Mouse (Mus musculus): ENCODE data around the gene Ccdc146. TPM values are rescaled to one million over a fixed set of nuclear protein-coding genes. Genes with fewer than 3 reads are reported as not detected.
"Not testable (repeated sequence)": the region's sequence is repeated elsewhere in the genome, so short reads cannot be mapped to it uniquely, and the experiment has no call there.

The Ccdc146 gene
- polyA plus RNA-seq, 1 experiment from 2014 or later: 1.1 TPM

- H3K27ac ChIP-seq: no peak overlapping the region
- no peaks in the 10 kb centered on the region for H3K36me3 ChIP-seq (replicated peaks)
- 88% methylated on average over 3 of the region's 3 CpGs for WGBS
- H3K4me3 ChIP-seq: no peak overlapping the region
- no peaks in the 10 kb centered on the region for H3K9me3 ChIP-seq
- no peaks in the 10 kb centered on the region for H3K27me3 ChIP-seq (replicated peaks)
- no peaks in the 10 kb centered on the region for H3K4me1 ChIP-seq
- H3K9ac ChIP-seq: no peak overlapping the region
- no peak for ATAC-seq (replicated peaks)
- no peak overlapping the region for H3K4me2 ChIP-seq
These were observed 65.8 kb downstream of the Ccdc146 start for GRCm38 (mm10) chr5:21358648-21359047.

GRCm38 (mm10) chr5:21351678-21352077, 72.8 kb downstream of the Ccdc146 start:
- Histone ChIP-seq H3K27ac (no peak overlapping the region), H3K27me3 (replicated peaks) (no peaks in the 10 kb centered on the region), H3K4me1 (no peaks in the 10 kb centered on the region), H3K4me3 (no peak overlapping the region), H3K36me3 (replicated peaks) (no peaks in the 10 kb centered on the region), H3K4me2 (no peak overlapping the region), H3K9ac (no peak overlapping the region), H3K9me3 (no peaks in the 10 kb centered on the region)
- no peak for ATAC-seq (replicated peaks)

GRCm38 (mm10) chr5:21348366-21348765, 76.1 kb downstream of the Ccdc146 start:
- WGBS: 92% methylated on average over 7 of the region's 7 CpGs
- ATAC-seq (replicated peaks): no peak
- Histone ChIP-seq H3K4me2 (no peak overlapping the region), H3K9me3 (no peaks in the 10 kb centered on the region), H3K36me3 (replicated peaks) (no peaks in the 10 kb centered on the region), H3K4me1 (no peaks in the 10 kb centered on the region), H3K27ac (no peak overlapping the region), H3K9ac (no peak overlapping the region), H3K27me3 (replicated peaks) (no peaks in the 10 kb centered on the region), H3K4me3 (no peak overlapping the region)

GRCm38 (mm10) chr5:21342265-21342664, 82.2 kb downstream of the Ccdc146 start:
- not testable (repeated sequence) for H3K4me2 ChIP-seq; ATAC-seq (replicated peaks); H3K36me3 ChIP-seq (replicated peaks); H3K9me3 ChIP-seq; H3K4me3 ChIP-seq; H3K9ac ChIP-seq; H3K4me1 ChIP-seq; H3K27me3 ChIP-seq (replicated peaks); H3K27ac ChIP-seq

GRCm38 (mm10) chr5:21332119-21332518, 92.4 kb downstream of the Ccdc146 start:
- no peaks in the 10 kb centered on the region for H3K36me3 ChIP-seq (replicated peaks)
- H3K27me3 ChIP-seq (replicated peaks): no peaks in the 10 kb centered on the region
- no peak overlapping the region for H3K4me2 ChIP-seq
- H3K4me3 ChIP-seq: no peak overlapping the region
- H3K9me3 ChIP-seq: no peaks in the 10 kb centered on the region
- no peak overlapping the region for H3K9ac ChIP-seq
- 0 out of 2 replicates have a peak, but pooled peaks cover 3% of the 10 kb centered on the region for H3K4me1 ChIP-seq
- 96% methylated on average over 1 of the region's 1 CpGs for WGBS
- no peak overlapping the region for H3K27ac ChIP-seq
- ATAC-seq (replicated peaks): no peak

- Histone ChIP-seq H3K9ac (no peak overlapping the region), H3K4me2 (no peak overlapping the region), H3K4me3 (no peak overlapping the region), H3K27me3 (replicated peaks) (no peaks in the 10 kb centered on the region), H3K9me3 (no peaks in the 10 kb centered on the region), H3K4me1 (0 out of 2 replicates have a peak, but pooled peaks cover 3% of the 10 kb centered on the region), H3K27ac (no peak overlapping the region), H3K36me3 (replicated peaks) (no peaks in the 10 kb centered on the region)
- no peak for ATAC-seq (replicated peaks)
- 80% methylated on average over 5 of the region's 5 CpGs for WGBS
These were observed 92.8 kb downstream of the Ccdc146 start for GRCm38 (mm10) chr5:21331656-21332055.

GRCm38 (mm10) chr5:21329672-21330665, 94.5 kb downstream of the Ccdc146 start:
- no peaks in the 10 kb centered on the region for H3K36me3 ChIP-seq (replicated peaks)
- no peak overlapping the region for H3K27ac ChIP-seq
- no peak overlapping the region for H3K9ac ChIP-seq
- H3K27me3 ChIP-seq (replicated peaks): no peaks in the 10 kb centered on the region
- no peak overlapping the region for H3K4me2 ChIP-seq
- H3K4me1 ChIP-seq: 0 out of 2 replicates have a peak, but pooled peaks cover 3% of the 10 kb centered on the region
- WGBS: 36% methylated on average over 11 of the region's 11 CpGs
- no peak overlapping the region for H3K4me3 ChIP-seq
- ATAC-seq (replicated peaks): no peak; the same call in 1 of the 2 replicates
- no peaks in the 10 kb centered on the region for H3K9me3 ChIP-seq

GRCm38 (mm10) chr5:21328560-21328959, 95.9 kb downstream of the Ccdc146 start:
- H3K9me3 ChIP-seq: no peaks in the 10 kb centered on the region
- no peak overlapping the region for H3K4me2 ChIP-seq
- ATAC-seq (replicated peaks): no peak
- WGBS: 79% methylated on average over 1 of the region's 1 CpGs
- H3K4me3 ChIP-seq: no peak overlapping the region
- no peaks in the 10 kb centered on the region for H3K27me3 ChIP-seq (replicated peaks)
- no peaks in the 10 kb centered on the region for H3K36me3 ChIP-seq (replicated peaks)
- H3K27ac ChIP-seq: no peak overlapping the region
- H3K9ac ChIP-seq: no peak overlapping the region
- 0 out of 2 replicates have a peak, but pooled peaks cover 3% of the 10 kb centered on the region for H3K4me1 ChIP-seq

- Histone ChIP-seq H3K36me3 (replicated peaks) (no peaks in the 10 kb centered on the region), H3K9ac (no peak overlapping the region), H3K27me3 (replicated peaks) (no peaks in the 10 kb centered on the region), H3K4me2 (no peak overlapping the region), H3K4me3 (no peak overlapping the region), H3K4me1 (0 out of 2 replicates have a peak, but pooled peaks cover 3% of the 10 kb centered on the region), H3K9me3 (no peaks in the 10 kb centered on the region), H3K27ac (no peak overlapping the region)
- 40% methylated on average over 1 of the region's 1 CpGs for WGBS
- no peak for ATAC-seq (replicated peaks)
These were observed 98.0 kb downstream of the Ccdc146 start for GRCm38 (mm10) chr5:21326494-21326893.

GRCm38 (mm10) chr5:21320138-21320537, 104.3 kb downstream of the Ccdc146 start:
- WGBS: 78% methylated on average over 2 of the region's 2 CpGs
- no peak for ATAC-seq (replicated peaks)
- Histone ChIP-seq H3K9ac (no peak overlapping the region), H3K4me3 (no peak overlapping the region), H3K27me3 (replicated peaks) (no peaks in the 10 kb centered on the region), H3K36me3 (replicated peaks) (no peaks in the 10 kb centered on the region), H3K4me1 (no peaks in the 10 kb centered on the region), H3K27ac (no peak overlapping the region), H3K9me3 (no peaks in the 10 kb centered on the region), H3K4me2 (no peak overlapping the region)

- Histone ChIP-seq H3K27me3 (replicated peaks) (no peaks in the 10 kb centered on the region), H3K4me3 (no peak overlapping the region), H3K9me3 (no peaks in the 10 kb centered on the region), H3K36me3 (replicated peaks) (no peaks in the 10 kb centered on the region), H3K27ac (no peak overlapping the region), H3K4me2 (no peak overlapping the region), H3K4me1 (no peaks in the 10 kb centered on the region), H3K9ac (no peak overlapping the region)
- 90% methylated on average over 3 of the region's 3 CpGs for WGBS
- no peak for ATAC-seq (replicated peaks)
These were observed 109.8 kb downstream of the Ccdc146 start for GRCm38 (mm10) chr5:21314696-21315095.

- Histone ChIP-seq H3K4me1 (no peaks in the 10 kb centered on the region), H3K36me3 (replicated peaks) (no peaks in the 10 kb centered on the region), H3K4me3 (no peak overlapping the region), H3K4me2 (no peak overlapping the region), H3K27me3 (replicated peaks) (no peaks in the 10 kb centered on the region), H3K27ac (no peak overlapping the region), H3K9me3 (no peaks in the 10 kb centered on the region), H3K9ac (no peak overlapping the region)
- peak; percentile 72; the same call in 1 of the 2 replicates for ATAC-seq (replicated peaks)
- 69% methylated on average over 5 of the region's 5 CpGs for WGBS
These were observed 117.3 kb downstream of the Ccdc146 start for GRCm38 (mm10) chr5:21307165-21307564.

- Histone ChIP-seq H3K4me1 (no peaks in the 10 kb centered on the region), H3K27me3 (replicated peaks) (no peaks in the 10 kb centered on the region), H3K4me3 (no peak overlapping the region), H3K27ac (no peak overlapping the region), H3K9ac (no peak overlapping the region), H3K9me3 (no peaks in the 10 kb centered on the region), H3K36me3 (replicated peaks) (no peaks in the 10 kb centered on the region), H3K4me2 (no peak overlapping the region)
- ATAC-seq (replicated peaks): no peak
- WGBS: 63% methylated on average over 6 of the region's 6 CpGs
These were observed 123.5 kb downstream of the Ccdc146 start for GRCm38 (mm10) chr5:21301011-21301410.

Measured in midbrain, embryonic 15.5 days (tissue).